In genomic region chr10:93069041-93069679, GRCm38 (mm10) we compare ENCODE assay signal across 8 mouse cellular contexts. TPM values are rescaled to one million over a fixed set of nuclear protein-coding genes. Genes with fewer than 3 reads are reported as not detected.
DNase-seq lines count a peak whose midpoint lies in the region; ATAC-seq and TF ChIP-seq lines count a peak whose summit lies in the region.

No protein-coding gene starts in this region.

- 45% methylated on average over 6 of the region's 6 CpGs for whole genome bisulfite sequencing in heart, postnatal 0 days

- intact Hi-C loops in gastrocnemius, postnatal 36 days (cut with DNase I): loop anchor here (10.0 kb wide), 1 partner anchor 406 kb away; no protein-coding TSS in a partner anchor

- H3K4me1 ChIP-seq in heart, postnatal 0 days (ENCODE audit: control insufficient read depth, insufficient read depth): peaks cover 8% of the 10 kb centered on the region; the same call in 1 of the 2 replicates

- H3K27ac ChIP-seq in heart, postnatal 0 days (ENCODE audit: low read depth): peak overlapping the region; percentile 86

- H3K9me3 ChIP-seq in heart, postnatal 0 days (replicated peaks; ENCODE audit: control insufficient read depth, low read length): no peaks in the 10 kb centered on the region

- peak; percentile 33 for DNase-seq in gastrocnemius, postnatal 25 days
- DNase-seq in gastrocnemius, postnatal 36 days: no peak
- peak; percentile 13 to 50 for DNase-seq in adrenal gland, postnatal 36 days
- DNase-seq in heart, postnatal 0 days (ENCODE audit: low spot score): peak; percentile 77
- DNase-seq in liver: peak; percentile 77
- DNase-seq in spleen, postnatal 10 days (ENCODE audit: low spot score in 2 of 2): peak; percentile 44 to 48
- DNase-seq in urinary bladder, postnatal 25 days (ENCODE audit: low spot score): no peak
- no peak for DNase-seq in urinary bladder, postnatal 4 days (ENCODE audit: low spot score in 2 of 2)

- no peaks in the 10 kb centered on the region for H3K27me3 ChIP-seq in heart, postnatal 0 days (ENCODE audit: control insufficient read depth, insufficient read depth, low read length)

- H3K4me2 ChIP-seq in heart, postnatal 0 days (ENCODE audit: low read depth, low read length): no peak overlapping the region

- no peak for TF ChIP-seq CTCF in heart, postnatal 0 days (IDR thresholded peaks at IDR 0.05; ENCODE audit: low read depth)

- H3K36me3 ChIP-seq in heart, postnatal 0 days (replicated peaks; ENCODE audit: control insufficient read depth, insufficient read depth, low read length): no peaks in the 10 kb centered on the region

- ATAC-seq in heart, postnatal 0 days (ENCODE audit: insufficient read depth, low read depth): peak; percentile 94

- no peak overlapping the region for H3K4me3 ChIP-seq in heart, postnatal 0 days (ENCODE audit: low read depth, low read length)

- peak; percentile 85 for TF ChIP-seq EP300 in heart, postnatal 0 days (IDR thresholded peaks at IDR 0.05; ENCODE audit: low read depth)

- no peak overlapping the region for H3K9ac ChIP-seq in heart, postnatal 0 days (replicated peaks; ENCODE audit: low read depth, low read length)

RNA-seq across cellular contexts. Expression of gene Cfap54, which starts 12.3 kb away (rescaled TPM):
- under 1 TPM; 0.79 to 0.88 TPM for total RNA-seq in gastrocnemius, postnatal 25 days (2021)
- 1 to 10 TPM in 1 of 2 experiments, under 1 TPM in 1; 0.69 to 1.6 TPM for total RNA-seq in gastrocnemius, postnatal 36 days (2021)
- total RNA-seq in adrenal gland, postnatal 36 days (2021): 1 to 10 TPM; 5.5 TPM
- total RNA-seq in heart, postnatal 0 days (2014; rRNA removed; ENCODE audit: low replicate concordance): under 0.01 TPM in 1 of 2 replicates, not detected in the other
- 0.22 and 0.49 TPM in 2 replicates for polyA plus RNA-seq in heart, postnatal 0 days (2015; fragmentation: Nextera tagmentation; extraction: Ambion mirVana)

Comparison
In these comparisons a context has a peak if more than half of its experiments do, and no peak if none do; other contexts are left out.
1. DNase-seq: peak in gastrocnemius, postnatal 25 days (single experiment), adrenal gland, postnatal 36 days (2 of 2), heart, postnatal 0 days (single experiment), liver (single experiment) and spleen, postnatal 10 days (2 of 2); none in gastrocnemius, postnatal 36 days (0 of 2), urinary bladder, postnatal 25 days (single experiment) and urinary bladder, postnatal 4 days (0 of 2).